Mouse (Mus musculus): Measurements from ENCODE around the gene Ccdc92b. TPM values are rescaled to one million over a fixed set of nuclear protein-coding genes. Genes with fewer than 3 reads are reported as not detected.

The Ccdc92b gene
- polyA plus RNA-seq (2012; rRNA removed) = 2.7 and 2.9 TPM in 2 replicates

GRCm38 (mm10) chr11:74619201-74619955 is at the start of gene Ccdc92b:
Gene Ccdc92b (plus strand): TSS chr11:74619605.

DNA sequence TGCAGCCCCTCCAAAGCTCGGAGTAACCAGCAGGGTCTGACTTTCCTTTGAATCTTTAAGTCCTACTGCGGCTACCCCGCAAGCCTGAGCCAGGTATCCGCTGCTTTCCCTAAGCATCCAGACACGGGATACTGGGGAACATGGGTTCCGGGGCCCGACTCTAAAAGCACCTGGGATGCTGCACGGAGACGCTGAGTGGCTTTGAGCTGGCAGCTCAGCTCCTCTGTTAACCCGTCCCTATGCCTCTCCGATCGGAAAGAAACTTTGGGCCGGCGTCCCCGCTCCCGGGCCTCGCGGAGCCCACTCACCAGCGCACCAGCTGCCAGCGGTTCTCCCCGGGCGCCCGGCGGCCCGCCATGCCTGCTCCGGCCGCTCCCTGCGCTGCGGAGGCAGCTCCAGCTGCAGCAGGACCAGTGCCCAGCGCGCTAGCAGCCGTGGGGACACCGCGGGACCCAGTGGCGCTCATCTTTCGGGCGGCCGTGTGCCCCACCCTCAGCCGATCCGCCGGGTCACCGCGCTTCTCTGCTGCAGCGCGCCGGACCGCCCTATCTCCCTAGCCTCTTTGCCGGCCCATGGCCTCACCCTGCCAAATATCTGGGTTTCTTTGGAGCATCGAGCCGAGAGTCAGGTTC is 8.7 kb upstream of the Ccdc92b start, which contains the start of gene Rap1gap2:
Gene Rap1gap2 (minus strand): TSS at position 371 of the 632 bp plus-strand sequence.

DNA sequence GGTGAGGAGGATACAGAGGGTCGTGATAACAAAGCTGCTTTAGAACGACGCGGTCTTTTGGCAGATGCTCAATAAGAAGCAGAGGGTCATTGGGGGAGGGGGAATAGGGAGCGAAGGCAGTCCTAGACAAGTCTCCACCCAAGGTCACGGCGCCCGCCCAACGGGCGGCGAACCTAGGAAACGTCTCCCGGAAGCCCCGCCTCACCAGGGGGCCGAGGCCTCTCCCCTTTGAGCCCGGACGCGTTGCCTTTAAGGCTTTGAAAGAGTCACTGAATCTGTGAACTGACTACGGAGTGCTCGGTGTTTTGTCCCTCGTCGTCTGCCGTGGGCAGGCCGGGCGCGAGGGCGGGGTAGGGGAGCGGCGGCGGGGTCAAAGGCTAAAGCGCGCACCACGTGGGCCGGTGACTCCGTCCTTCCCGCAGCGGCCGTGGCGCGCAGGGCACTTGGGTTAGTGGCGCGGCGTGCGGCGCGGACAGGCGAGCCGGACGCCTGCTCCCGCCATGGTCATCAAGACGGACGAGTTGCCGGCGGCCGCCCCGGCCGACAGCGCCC is 29.8 kb downstream of the Ccdc92b start, which contains the start of gene Cluh:
Gene Cluh (plus strand): TSS at position 401 of the 552 bp plus-strand sequence.

Other genes starting within 250 kb of the Ccdc92b start
- 5.2 and 5.9 TPM in 2 replicates for gene Rap1gap2, start 8.7 kb upstream of the Ccdc92b start, polyA plus RNA-seq (2012; rRNA removed)
- gene Cluh, start 29.9 kb downstream of the Ccdc92b start, polyA plus RNA-seq (2012; rRNA removed) = 25.6 and 30.1 TPM in 2 replicates
- 64.5 and 88.4 TPM in 2 replicates for gene Pafah1b1, start 105.1 kb downstream of the Ccdc92b start, polyA plus RNA-seq (2012; rRNA removed)
- 25.0 and 49.2 TPM in 2 replicates for gene Mettl16, start 151.2 kb downstream of the Ccdc92b start, polyA plus RNA-seq (2012; rRNA removed)
- gene Mnt, start 211.3 kb downstream of the Ccdc92b start, polyA plus RNA-seq (2012; rRNA removed) = 15.4 and 17.5 TPM in 2 replicates

All from central nervous system, embryonic 11.5 days (tissue).